Mouse (Mus musculus) C2C12 (cell line): ENCODE results near the gene Alox5.

ENCODE experiments used
- CTCF ChIP-seq: IDR thresholded peaks from one replicate; pipeline ENCODE4 v1.5.1; 2011; ENCODE audit not compliant: control insufficient read depth, insufficient read depth, insufficient read length
- MAX ChIP-seq: IDR thresholded peaks from one replicate; pipeline ENCODE4 v1.6.1; 2011; ENCODE audit warnings: mild to moderate bottlenecking, control low read depth
- MYOD1 ChIP-seq: IDR thresholded peaks from one replicate; pipeline ENCODE4 v1.6.1; 2011; ENCODE audit warnings: low read depth; ENCODE audit not compliant: control insufficient read depth, insufficient read length

DNA sequence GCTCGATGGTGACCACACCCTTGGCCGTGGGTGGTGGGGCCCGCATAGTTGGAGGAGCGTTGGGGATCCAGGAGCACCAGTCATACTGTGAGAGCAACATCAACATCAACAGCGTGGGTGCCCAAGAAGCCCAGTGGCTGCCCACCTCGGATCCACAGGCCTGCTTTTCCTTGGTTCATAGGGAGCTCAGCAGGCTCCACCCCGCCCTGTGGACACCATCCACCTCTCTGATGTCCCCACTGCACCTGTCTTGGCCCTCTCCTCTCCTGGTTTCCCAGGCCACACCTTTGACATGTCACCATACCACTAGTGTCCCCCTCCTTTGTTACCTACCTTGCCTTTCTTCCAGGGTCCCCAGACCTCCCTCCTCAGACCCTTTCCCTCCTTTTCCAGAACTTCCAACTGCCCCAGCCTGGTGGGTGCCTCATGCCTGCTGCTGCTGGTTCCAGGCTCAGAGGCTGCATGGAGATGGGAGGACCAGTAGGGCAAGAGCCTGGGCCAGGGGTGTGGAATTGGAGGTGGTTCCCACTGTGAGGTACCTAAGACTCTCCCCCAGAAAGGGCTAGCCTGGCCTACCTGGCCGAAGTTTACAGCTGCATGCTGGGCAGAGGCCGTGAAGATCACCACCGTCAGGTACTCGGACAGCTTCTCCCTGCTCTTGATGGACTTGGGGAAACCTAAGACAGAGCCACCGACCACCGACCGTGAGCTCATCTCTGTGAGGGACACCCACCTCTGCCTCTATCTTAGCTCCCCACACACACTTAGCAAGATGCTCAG is 48.2 kb downstream of the Alox5 start:
- TF ChIP-seq MYOD1 (no peak), CTCF (no peak), MAX (no peak)
